Mouse (Mus musculus) neutrophil, adult 5-6 weeks (primary cell): ENCODE data around the gene Phf21b. TPM values are rescaled to one million over a fixed set of nuclear protein-coding genes. Genes with fewer than 3 reads are reported as not detected.

Experiments used
- ATAC-seq: fragments of 151-379, 151-347 bp; 2 replicates; pipeline ENCODE4 v1.8.0; 2017; ENCODE audit warnings: mild to moderate bottlenecking, moderate TSS enrichment; ENCODE audit not compliant: insufficient number of reproducible peaks, poor library complexity, low FRiP score, severe bottlenecking; ENCODE audit errors: extremely low read depth
- total RNA-seq: library from RNA; stranded (forward); fragments of 200-1000 nt; gene quantifications from 2 replicates; pipeline ENCODE4 v1.2.3, GENCODE M21; 2017

Phf21b gene
- total RNA-seq, 1 experiment from 2014 or later = 0.47 TPM

DNA sequence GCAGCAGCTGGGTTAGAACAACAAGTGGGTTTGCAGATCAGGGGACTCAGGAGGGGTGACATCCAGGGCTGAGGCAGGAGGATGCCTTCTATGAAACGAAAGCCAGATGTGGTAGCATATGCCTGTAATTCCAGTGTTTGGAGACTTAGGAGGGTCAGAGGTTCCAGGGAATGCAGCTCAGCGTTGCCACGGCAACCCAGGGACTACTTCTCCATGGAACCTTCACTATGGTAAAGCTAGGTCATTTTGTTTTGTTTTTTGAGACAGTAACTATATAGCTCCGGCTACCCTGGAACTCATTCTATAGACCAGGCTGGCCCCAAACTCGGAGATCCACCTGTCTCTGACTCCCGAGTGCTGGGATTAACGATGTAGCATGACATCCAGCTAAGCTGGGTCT lies 117.6 kb downstream of the Phf21b start:
- ATAC-seq = no peak

GRCm38 (mm10) chr15:84736994-84737346 lies 118.9 kb downstream of the Phf21b start:
- no peak for ATAC-seq

DNA sequence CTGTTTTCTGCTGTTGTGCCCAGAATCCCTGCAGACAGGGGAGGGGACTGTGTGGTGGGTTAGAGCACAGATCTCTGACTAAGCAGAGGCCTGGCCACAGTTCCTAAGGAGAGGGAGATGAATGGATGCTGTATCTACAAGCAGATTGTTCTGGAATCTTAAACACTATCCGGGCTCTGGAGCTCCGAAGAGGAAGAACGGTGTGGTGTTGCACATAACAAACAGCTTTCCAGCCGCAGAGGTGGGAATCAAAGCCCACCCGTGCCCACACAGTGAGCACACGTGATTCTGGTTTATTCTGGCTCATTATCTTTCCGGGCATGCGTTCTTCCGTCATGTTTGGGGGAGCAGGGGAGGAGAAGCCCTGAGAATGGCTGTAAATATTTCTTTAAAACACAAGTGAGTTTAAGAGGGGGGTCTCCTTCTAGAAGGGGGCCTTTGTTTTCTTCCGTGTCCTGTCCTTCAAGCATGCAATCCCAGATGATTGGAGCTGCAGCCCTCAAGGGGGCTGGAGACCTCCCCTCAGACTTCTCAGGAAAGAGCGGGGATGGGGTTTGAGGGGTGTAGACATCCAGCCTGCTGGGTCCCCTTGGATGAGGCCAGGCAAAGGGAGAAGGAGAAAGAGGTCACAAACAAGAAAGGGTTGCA lies 119.4 kb downstream of the Phf21b start:
- no peak for ATAC-seq

Other genes with a start within 250 kb of the Phf21b start
- 28.9 and 29.6 TPM in 2 replicates for gene Prr5, start 186.4 kb downstream of the Phf21b start, total RNA-seq
- gene Arhgap8, start 136.0 kb downstream of the Phf21b start, total RNA-seq = not detected in 2 replicates
- 0.47 and 0.49 TPM in 2 replicates for gene Gm29666, start 64.0 kb upstream of the Phf21b start, total RNA-seq
- gene Nup50, start 67.4 kb upstream of the Phf21b start, total RNA-seq = 38.1 and 38.2 TPM in 2 replicates
- gene 5031439G07Rik, start 132.5 kb upstream of the Phf21b start, total RNA-seq = 71.5 and 73.4 TPM in 2 replicates
- not detected in 2 replicates for gene Upk3a, start 161.1 kb upstream of the Phf21b start, total RNA-seq
- gene Fam118a, start 172.9 kb upstream of the Phf21b start, total RNA-seq = 9.4 and 13.8 TPM in 2 replicates